Mouse (Mus musculus): ENCODE measurements at regions not wholly inside any gene's neighbourhood (a gene's known extent, or its start where the extent isn't known, plus 50 kb on each side); places are given as distances from the start of the nearest gene placed in this dataset.

GRCm38 (mm10) chr9:91981499-91981898 lies 211.2 kb upstream of the Plscr5 start:
- 75% methylated on average over 3 of the region's 3 CpGs for WGBS
- no peak overlapping the region for H3K4me2 ChIP-seq (ENCODE audit: low read length)
- no peak for TF ChIP-seq CTCF (IDR thresholded peaks at IDR 0.05; ENCODE audit: low read depth)
- H3K27me3 ChIP-seq (ENCODE audit: insufficient read depth, low read length), result no peaks in the 10 kb centered on the region
- no peaks in the 10 kb centered on the region for H3K9me3 ChIP-seq (replicated peaks; ENCODE audit: low read length)
- no peak overlapping the region for H3K27ac ChIP-seq
- H3K4me3 ChIP-seq (replicated peaks; ENCODE audit: low read depth, low read length), result no peak overlapping the region
- ATAC-seq (replicated peaks; ENCODE audit: low FRiP score, low read depth), result no peak
- H3K9ac ChIP-seq (ENCODE audit: low read depth, low read length), result no peak overlapping the region
- DNase-seq (ENCODE audit: low spot score), result no peak
- H3K36me3 ChIP-seq (ENCODE audit: insufficient read depth, low read length), result no peaks in the 10 kb centered on the region
- H3K4me1 ChIP-seq (replicated peaks; ENCODE audit: insufficient read depth, low read length), result 0 out of 2 replicates have a peak, but pooled peaks cover 3% of the 10 kb centered on the region

GRCm38 (mm10) chr9:91964051-91964450 lies 228.7 kb upstream of the Plscr5 start:
- Histone ChIP-seq H3K27ac (no peak overlapping the region), H3K9ac (ENCODE audit: low read depth, low read length) (no peak overlapping the region), H3K36me3 (ENCODE audit: insufficient read depth, low read length) (no peaks in the 10 kb centered on the region), H3K27me3 (ENCODE audit: insufficient read depth, low read length) (no peaks in the 10 kb centered on the region), H3K4me2 (ENCODE audit: low read length) (no peak overlapping the region), H3K9me3 (replicated peaks; ENCODE audit: low read length) (no peaks in the 10 kb centered on the region), H3K4me3 (replicated peaks; ENCODE audit: low read depth, low read length) (no peak overlapping the region), H3K4me1 (replicated peaks; ENCODE audit: insufficient read depth, low read length) (no peaks in the 10 kb centered on the region)
- 80% methylated on average over 2 of the region's 2 CpGs for WGBS
- DNase-seq (ENCODE audit: low spot score) (no peak), ATAC-seq (replicated peaks; ENCODE audit: low FRiP score, low read depth) (no peak)
- no peak for TF ChIP-seq CTCF (IDR thresholded peaks at IDR 0.05; ENCODE audit: low read depth)

- H3K27me3 ChIP-seq (ENCODE audit: insufficient read depth, low read length), result no peaks in the 10 kb centered on the region
- TF ChIP-seq CTCF (IDR thresholded peaks at IDR 0.05; ENCODE audit: low read depth), result no peak
- ATAC-seq (replicated peaks; ENCODE audit: low FRiP score, low read depth) (no peak), DNase-seq (ENCODE audit: low spot score) (no peak)
- H3K4me3 ChIP-seq (replicated peaks; ENCODE audit: low read depth, low read length), result no peak overlapping the region
- 88% methylated on average over 1 of the region's 1 CpGs for WGBS
- H3K4me2 ChIP-seq (ENCODE audit: low read length), result no peak overlapping the region
- H3K27ac ChIP-seq, result no peak overlapping the region
- H3K36me3 ChIP-seq (ENCODE audit: insufficient read depth, low read length), result no peaks in the 10 kb centered on the region
- H3K9ac ChIP-seq (ENCODE audit: low read depth, low read length), result no peak overlapping the region
- H3K9me3 ChIP-seq (replicated peaks; ENCODE audit: low read length), result no peaks in the 10 kb centered on the region
- no peaks in the 10 kb centered on the region for H3K4me1 ChIP-seq (replicated peaks; ENCODE audit: insufficient read depth, low read length)
Observed at GRCm38 (mm10) chr9:91962726-91963125, 230.0 kb upstream of the Plscr5 start.

- H3K4me1 ChIP-seq (replicated peaks; ENCODE audit: insufficient read depth, low read length), result no peaks in the 10 kb centered on the region
- WGBS, result 83% methylated on average over 1 of the region's 1 CpGs
- H3K4me3 ChIP-seq (replicated peaks; ENCODE audit: low read depth, low read length), result no peak overlapping the region
- H3K9ac ChIP-seq (ENCODE audit: low read depth, low read length), result no peak overlapping the region
- H3K27ac ChIP-seq, result no peak overlapping the region
- DNase-seq (ENCODE audit: low spot score), result no peak
- no peak overlapping the region for H3K4me2 ChIP-seq (ENCODE audit: low read length)
- ATAC-seq (replicated peaks; ENCODE audit: low FRiP score, low read depth), result no peak
- H3K36me3 ChIP-seq (ENCODE audit: insufficient read depth, low read length), result no peaks in the 10 kb centered on the region
- TF ChIP-seq CTCF (IDR thresholded peaks at IDR 0.05; ENCODE audit: low read depth), result no peak
- H3K9me3 ChIP-seq (replicated peaks; ENCODE audit: low read length), result no peaks in the 10 kb centered on the region
- H3K27me3 ChIP-seq (ENCODE audit: insufficient read depth, low read length), result no peaks in the 10 kb centered on the region
Observed at GRCm38 (mm10) chr9:91961666-91962065, 231.1 kb upstream of the Plscr5 start.

- DNase-seq (ENCODE audit: low spot score), result no peak
- no peak overlapping the region for H3K9ac ChIP-seq (ENCODE audit: low read depth, low read length)
- 78% methylated on average over 14 of the region's 14 CpGs for WGBS
Observed at GRCm38 (mm10) chr9:91960556-91961325, 232.0 kb upstream of the Plscr5 start.

GRCm38 (mm10) chr9:91959592-91959991 lies 233.1 kb upstream of the Plscr5 start:
- 8% methylated on average over 1 of the region's 1 CpGs for WGBS
- ATAC-seq (replicated peaks; ENCODE audit: low FRiP score, low read depth) (no peak), DNase-seq (ENCODE audit: low spot score) (peak; percentile 6)
- Histone ChIP-seq H3K27me3 (ENCODE audit: insufficient read depth, low read length) (no peaks in the 10 kb centered on the region), H3K4me1 (replicated peaks; ENCODE audit: insufficient read depth, low read length) (no peaks in the 10 kb centered on the region), H3K9me3 (replicated peaks; ENCODE audit: low read length) (no peaks in the 10 kb centered on the region), H3K4me2 (ENCODE audit: low read length) (no peak overlapping the region), H3K9ac (ENCODE audit: low read depth, low read length) (no peak overlapping the region), H3K36me3 (ENCODE audit: insufficient read depth, low read length) (no peaks in the 10 kb centered on the region), H3K27ac (no peak overlapping the region), H3K4me3 (replicated peaks; ENCODE audit: low read depth, low read length) (no peak overlapping the region)
- TF ChIP-seq CTCF (IDR thresholded peaks at IDR 0.05; ENCODE audit: low read depth), result peak; percentile 26; the same call in 1 of the 2 replicates

More at GRCm38 (mm10) chr9:91960556-91961325, 232.0 kb upstream of the Plscr5 start:
- no peak for TF ChIP-seq CTCF (IDR thresholded peaks at IDR 0.05; ENCODE audit: low read depth)
- Histone ChIP-seq H3K27ac (no peak overlapping the region), H3K27me3 (ENCODE audit: insufficient read depth, low read length) (no peaks in the 10 kb centered on the region), H3K4me1 (replicated peaks; ENCODE audit: insufficient read depth, low read length) (no peaks in the 10 kb centered on the region), H3K4me3 (replicated peaks; ENCODE audit: low read depth, low read length) (no peak overlapping the region), H3K9me3 (replicated peaks; ENCODE audit: low read length) (no peaks in the 10 kb centered on the region), H3K4me2 (ENCODE audit: low read length) (no peak overlapping the region), H3K36me3 (ENCODE audit: insufficient read depth, low read length) (no peaks in the 10 kb centered on the region)
- ATAC-seq (replicated peaks; ENCODE audit: low FRiP score, low read depth), result no peak

All from kidney, postnatal 0 days (tissue).